ENCODE assay signal across 19 mouse cellular contexts in genomic region chr2:33696428-33696827, GRCm38 (mm10). TPM values are rescaled to one million over a fixed set of nuclear protein-coding genes. Genes with fewer than 3 reads are reported as not detected.
DNase-seq lines count a peak whose midpoint lies in the region; ATAC-seq and TF ChIP-seq lines count a peak whose summit lies in the region.
"Had no signal": no experiment of that assay in that cellular context is flagged by ENCODE, and none has a peak within 500 bp of the region (broad histone marks: within the 10 kb centered on the region; RNA-seq: fewer than 3 reads in every experiment).

No protein-coding gene starts in this region.

- no peak for ATAC-seq in hindbrain, embryonic 14.5 days (ENCODE audit: low FRiP score)
- ATAC-seq: midbrain, embryonic 13.5 days had no signal

- no peaks in the 10 kb centered on the region for H3K4me1 ChIP-seq in ES-Bruce4 (ENCODE audit: control insufficient read depth, insufficient read depth, low read length)
- H3K4me1 ChIP-seq in hindbrain, embryonic 14.5 days (replicated peaks; ENCODE audit: control insufficient read depth, insufficient read depth, low read length), result peaks cover under 1% of the 10 kb centered on the region; the same call in 1 of the 2 replicates
- H3K4me1 ChIP-seq: heart, embryonic 15.5 days had no signal

- no peaks in the 10 kb centered on the region for H3K9me3 ChIP-seq in ES-Bruce4 (replicated peaks; ENCODE audit: control insufficient read depth, insufficient read depth, low read length, poor library complexity, severe bottlenecking)
- H3K9me3 ChIP-seq in hindbrain, embryonic 14.5 days (ENCODE audit: control insufficient read depth, low read length), result peaks cover 12% of the 10 kb centered on the region
- H3K9me3 ChIP-seq: heart, embryonic 15.5 days had no signal

- TF ChIP-seq CTCF in layer of hippocampus, adult 2 months (conservative IDR thresholded peaks at IDR 0.05), result peak; percentile 41
- TF ChIP-seq CTCF in ES-Bruce4 (IDR thresholded peaks at IDR 0.05; ENCODE audit: low read depth, low read length), result peak; percentile 74

- DNase-seq in layer of hippocampus, adult 2 months (ENCODE audit: low spot score in 2 of 2), result no peak
- no peak for DNase-seq in layer of hippocampus, adult 11-12 months (ENCODE audit: low spot score)
- peak; percentile 29 for DNase-seq in A20 (ENCODE audit: low read depth, low spot score)
- peak; percentile 32 for DNase-seq in induced T-regulatory cell, adult 2 months (ENCODE audit: low read depth)
- DNase-seq in cerebellum, postnatal 10 days, result no peak
- no peak for DNase-seq in hindbrain, embryonic 14.5 days (ENCODE audit: low spot score)
- DNase-seq: adrenal gland, adult 2 months; cerebellum, adult 8-10 months; kidney, adult 11 months; left cerebral cortex, postnatal 4 days; right cerebral cortex, postnatal 14 days had no signal

- TF ChIP-seq POLR2A in ES-Bruce4 (IDR thresholded peaks at IDR 0.05; ENCODE audit: insufficient read depth, low read length), result no peak

- H3K4me2 ChIP-seq in hindbrain, embryonic 14.5 days (replicated peaks), result no peak overlapping the region
- H3K4me2 ChIP-seq: embryonic facial prominence, embryonic 15.5 days; forebrain, embryonic 12.5 days; heart, embryonic 15.5 days; midbrain, embryonic 13.5 days had no signal

- no peaks in the 10 kb centered on the region for H3K36me3 ChIP-seq in ES-Bruce4 (ENCODE audit: control insufficient read depth, insufficient read depth, low read length, poor library complexity, severe bottlenecking)
- H3K36me3 ChIP-seq in hindbrain, embryonic 14.5 days (replicated peaks; ENCODE audit: control insufficient read depth, insufficient read depth), result no peaks in the 10 kb centered on the region
- H3K36me3 ChIP-seq: embryonic facial prominence, embryonic 15.5 days; forebrain, embryonic 12.5 days; heart, embryonic 15.5 days; midbrain, embryonic 13.5 days had no signal

- H3K9ac ChIP-seq in ES-Bruce4 (ENCODE audit: low read depth, poor library complexity, severe bottlenecking), result no peak overlapping the region
- no peak overlapping the region for H3K9ac ChIP-seq in hindbrain, embryonic 14.5 days
- H3K9ac ChIP-seq: embryonic facial prominence, embryonic 15.5 days; forebrain, embryonic 12.5 days; heart, embryonic 15.5 days; midbrain, embryonic 13.5 days had no signal

- H3K27me3 ChIP-seq in ES-Bruce4 (ENCODE audit: control insufficient read depth, insufficient read depth, low read length, poor library complexity, severe bottlenecking), result no peaks in the 10 kb centered on the region
- H3K27me3 ChIP-seq in hindbrain, embryonic 14.5 days (ENCODE audit: control insufficient read depth, insufficient read depth, low read length), result no peaks in the 10 kb centered on the region
- H3K27me3 ChIP-seq: midbrain, embryonic 13.5 days had no signal

- no peak overlapping the region for H3K4me3 ChIP-seq in layer of hippocampus, adult 2 months
- no peak overlapping the region for H3K4me3 ChIP-seq in ES-Bruce4 (ENCODE audit: low read depth, low read length)
- H3K4me3 ChIP-seq in hindbrain, embryonic 14.5 days (replicated peaks; ENCODE audit: low read length), result no peak overlapping the region
- H3K4me3 ChIP-seq: embryonic facial prominence, embryonic 15.5 days; forebrain, embryonic 12.5 days; heart, embryonic 15.5 days; midbrain, embryonic 13.5 days had no signal

- no peak for TF ChIP-seq EP300 in ES-Bruce4 (IDR thresholded peaks at IDR 0.05; ENCODE audit: insufficient read depth, low read depth, low read length)

- WGBS in hindbrain, embryonic 14.5 days, result 76% methylated on average over 3 of the region's 3 CpGs

- no peak overlapping the region for H3K27ac ChIP-seq in layer of hippocampus, adult 2 months
- H3K27ac ChIP-seq in ES-Bruce4 (ENCODE audit: insufficient read depth, low read length), result no peak overlapping the region
- no peak overlapping the region for H3K27ac ChIP-seq in hindbrain, embryonic 14.5 days
- H3K27ac ChIP-seq: embryonic facial prominence, embryonic 15.5 days; forebrain, embryonic 12.5 days; heart, embryonic 15.5 days; macrophage; midbrain, embryonic 13.5 days had no signal

RNA-seq across cellular contexts. Expression of gene Lmx1b, which starts 56.1 kb away (rescaled TPM):
- total RNA-seq in layer of hippocampus, adult 2 months (2021), result under 1 TPM; 0.10 to 0.41 TPM
- 0.46 and 0.58 TPM in 2 replicates for polyA plus RNA-seq in ES-Bruce4 (2011; ENCODE audit: insufficient read depth, insufficient read length, low read depth, missing spikeins)
- polyA plus RNA-seq in hindbrain, embryonic 14.5 days (2014; fragmentation: Nextera tagmentation; extraction: Ambion mirVana), result 6.7 and 8.7 TPM in 2 replicates
- total RNA-seq: adrenal gland, adult 2 months had no signal
- polyA plus RNA-seq: adrenal gland, adult 2 months; gonadal fat pad, adult 2 months; heart, embryonic 15.5 days; liver, embryonic 16.5 days; macrophage had no signal

Comparison
In these comparisons a context has a peak if more than half of its experiments do, and no peak if none do; other contexts are left out.
1. DNase-seq: peak in A20 (single experiment) and induced T-regulatory cell, adult 2 months (single experiment); none in layer of hippocampus, adult 2 months (0 of 2), layer of hippocampus, adult 11-12 months (single experiment), cerebellum, postnatal 10 days (0 of 2) and hindbrain, embryonic 14.5 days (single experiment).